Mouse (Mus musculus) inflammation-experienced regulatory T-cells, adult 6 months (primary cell): ENCODE data around the gene Ybx2. TPM values are rescaled to one million over a fixed set of nuclear protein-coding genes. Genes with fewer than 3 reads are reported as not detected.
"Not testable (repeated sequence)": the region's sequence is repeated elsewhere in the genome, so short reads cannot be mapped to it uniquely, and the experiment has no call there.

Source experiments
- ATAC-seq: one replicate; pipeline ENCODE4 v1.8.0; 2017
- polyA plus RNA-seq, 3 experiments: library from polyadenylated mRNA; unstranded; fragments of 100-300 nt; shearing (Covaris generic); gene quantifications; one replicate each; pipeline ENCODE4 v1.2.1; 2017

Gene Ybx2
- polyA plus RNA-seq, 3 experiments from 2014 or later: not detected

GRCm38 (mm10) chr11:69934681-69935080 lies 915 bp upstream of the Ybx2 start:
- no peak for ATAC-seq

GRCm38 (mm10) chr11:69936156-69936555 lies 560 bp downstream of the Ybx2 start:
- no peak for ATAC-seq

- ATAC-seq: no peak
These were observed 1.2 kb downstream of the Ybx2 start for GRCm38 (mm10) chr11:69936714-69937347.

GRCm38 (mm10) chr11:69937385-69937784 lies 1.8 kb downstream of the Ybx2 start:
- ATAC-seq: no peak

- no peak for ATAC-seq
These were observed 2.2 kb downstream of the Ybx2 start for GRCm38 (mm10) chr11:69937834-69938233.

- ATAC-seq: no peak
These were observed 2.9 kb downstream of the Ybx2 start for GRCm38 (mm10) chr11:69938401-69938979.

- no peak for ATAC-seq
These were observed 3.6 kb downstream of the Ybx2 start for GRCm38 (mm10) chr11:69939181-69939580.

- no peak for ATAC-seq
These were observed 4.1 kb downstream of the Ybx2 start for GRCm38 (mm10) chr11:69939731-69940130.

GRCm38 (mm10) chr11:69940962-69941361 lies 5.4 kb downstream of the Ybx2 start:
- ATAC-seq: no peak

GRCm38 (mm10) chr11:69945216-69945615 lies 9.6 kb downstream of the Ybx2 start:
- ATAC-seq: no peak

GRCm38 (mm10) chr11:69945997-69946891 lies 10.6 kb downstream of the Ybx2 start:
- no peak for ATAC-seq

- no peak for ATAC-seq
These were observed 11.9 kb downstream of the Ybx2 start for GRCm38 (mm10) chr11:69947337-69948065.

GRCm38 (mm10) chr11:69948066-69948762 lies 12.6 kb downstream of the Ybx2 start, which contains the start of gene Slc2a4:
Gene Slc2a4 (minus strand): TSS chr11:69948188.
- ATAC-seq: peak; percentile 87

- peak; percentile 73 for ATAC-seq
These were observed 13.2 kb downstream of the Ybx2 start for GRCm38 (mm10) chr11:69948763-69949150.

GRCm38 (mm10) chr11:69950807-69951459 lies 15.3 kb downstream of the Ybx2 start:
- ATAC-seq: no peak

GRCm38 (mm10) chr11:69952274-69952673 lies 16.7 kb downstream of the Ybx2 start:
- no peak for ATAC-seq

GRCm38 (mm10) chr11:69953267-69953915 lies 17.8 kb downstream of the Ybx2 start:
- no peak for ATAC-seq

- ATAC-seq: not testable (repeated sequence)
These were observed 20.0 kb downstream of the Ybx2 start for GRCm38 (mm10) chr11:69955618-69956017.

GRCm38 (mm10) chr11:69956218-69956617 lies 20.6 kb downstream of the Ybx2 start:
- ATAC-seq: no peak

- no peak for ATAC-seq
These were observed 25.0 kb downstream of the Ybx2 start for GRCm38 (mm10) chr11:69960616-69961015.

- ATAC-seq: no peak
These were observed 26.2 kb downstream of the Ybx2 start for GRCm38 (mm10) chr11:69961841-69962240.
